Mouse (Mus musculus) forebrain, embryonic 10.5 days (tissue): ENCODE results near the gene Ccdc88a. TPM values are rescaled to one million over a fixed set of nuclear protein-coding genes. Genes with fewer than 3 reads are reported as not detected.

Source experiments
- DNase-seq: peaks from one replicate; pipeline ENCODE4 v3.0.0-alpha.2; 2017; ENCODE audit warnings: low spot score; ENCODE audit errors: extremely low spot score
- H3K27ac ChIP-seq: fragments of 300-500 bp; sonication (generic); 2 replicates; pipeline ENCODE4 v1.5.1; 2016; ENCODE audit warnings: mild to moderate bottlenecking
- H3K27me3 ChIP-seq: fragments of 300-500 bp; sonication (generic); 2 replicates; pipeline ENCODE4 v1.6.1; 2016; ENCODE audit warnings: mild to moderate bottlenecking; ENCODE audit not compliant: poor library complexity, severe bottlenecking
- H3K36me3 ChIP-seq: fragments of 300-500 bp; sonication (generic); replicated peaks from 2 replicates; pipeline ENCODE4 v1.6.1; 2016; ENCODE audit warnings: mild to moderate bottlenecking, moderate library complexity
- H3K4me1 ChIP-seq: fragments of 300-500 bp; sonication (generic); 2 replicates; pipeline ENCODE4 v1.6.1; 2016
- H3K4me3 ChIP-seq: fragments of 300-500 bp; sonication (generic); 2 replicates; pipeline ENCODE4 v1.5.1; 2016; ENCODE audit warnings: mild to moderate bottlenecking, moderate library complexity
- H3K9me3 ChIP-seq: fragments of 300-500 bp; sonication (generic); 2 replicates; pipeline ENCODE4 v1.6.1; 2016; ENCODE audit warnings: mild to moderate bottlenecking, moderate library complexity
- WGBS: fragments of 180-500 bp; shearing (Covaris S2); methylation state at CpG from one replicate; pipeline ENCODE4 v1.1.7; 2016; 5-methylcytosine and 5-hydroxymethylcytosine counted together
- polyA plus RNA-seq: library from polyadenylated mRNA; unstranded; fragments of >200 nt; fragmentation: Nextera tagmentation; extraction: Ambion mirVana; gene quantifications from 2 replicates; pipeline ENCODE4 v1.2.1, GENCODE M21; 2016

The Ccdc88a gene
- polyA plus RNA-seq, 1 experiment from 2014 or later, result 36.5 TPM

DNA sequence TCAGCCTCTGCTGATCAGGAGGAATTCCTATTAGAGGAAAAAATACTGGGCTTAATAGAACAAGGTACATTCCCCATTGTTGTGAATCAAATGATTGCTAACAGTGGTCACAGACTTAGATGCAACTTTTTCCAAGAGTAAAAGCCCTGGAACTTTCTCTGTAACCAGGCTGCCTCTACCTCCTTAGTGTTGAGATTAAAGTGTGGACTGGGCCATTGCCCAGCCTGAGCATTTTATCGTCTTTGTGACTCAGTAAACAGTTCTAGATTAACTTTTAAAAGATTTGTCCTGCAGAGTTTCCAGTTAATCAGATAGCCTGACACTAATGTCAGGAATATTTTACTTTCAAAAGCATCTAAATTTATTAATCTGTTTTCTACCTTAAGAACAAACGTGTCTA lies 173.3 kb downstream of the Ccdc88a start:
- WGBS, result 24% methylated on average over 2 of the region's 2 CpGs
- H3K9me3 ChIP-seq, result no peaks in the 10 kb centered on the region
- H3K36me3 ChIP-seq, result peaks cover 50% of the 10 kb centered on the region
- peak overlapping the region; percentile 80 for H3K4me3 ChIP-seq
- peaks cover 16% of the 10 kb centered on the region for H3K4me1 ChIP-seq
- H3K27ac ChIP-seq, result peak overlapping the region; percentile 96
- H3K27me3 ChIP-seq, result no peaks in the 10 kb centered on the region
- DNase-seq, result no peak

DNA sequence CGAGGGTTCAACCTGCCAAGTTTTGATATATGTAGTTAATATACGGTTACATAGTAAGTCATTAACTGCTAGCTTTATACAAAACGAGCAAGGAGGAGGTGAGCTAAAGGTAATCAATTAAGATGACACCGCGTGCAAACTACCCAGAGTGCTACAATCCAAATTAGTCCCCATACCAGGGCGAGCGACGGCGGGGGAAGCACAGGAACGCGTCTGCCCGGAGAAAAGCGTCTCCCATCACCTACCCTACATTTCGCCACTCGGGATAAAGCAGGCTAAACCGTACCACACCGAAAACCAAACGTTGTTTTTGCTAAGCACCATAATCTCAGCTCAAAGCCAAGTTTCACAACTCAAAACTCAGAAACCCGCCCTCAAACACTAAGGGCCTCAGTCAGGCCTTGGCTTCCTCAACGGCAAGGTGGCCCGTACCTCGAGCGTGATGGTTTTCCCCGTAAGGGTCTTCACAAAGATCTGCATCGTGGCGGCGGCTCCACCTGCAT lies 173.8 kb downstream of the Ccdc88a start:
- under 1% methylated on average over 27 of the region's 27 CpGs for WGBS
- Histone ChIP-seq H3K4me3 (peak overlapping the region; percentile 80), H3K27me3 (no peaks in the 10 kb centered on the region), H3K27ac (peak overlapping the region; percentile 96), H3K9me3 (no peaks in the 10 kb centered on the region), H3K36me3 (peaks cover 45% of the 10 kb centered on the region), H3K4me1 (peaks cover 16% of the 10 kb centered on the region)
- DNase-seq, result no peak

- H3K36me3 ChIP-seq, result peaks cover 40% of the 10 kb centered on the region
- under 1% methylated on average over 46 of the region's 46 CpGs for WGBS
- H3K9me3 ChIP-seq, result no peaks in the 10 kb centered on the region
- peak; percentile 88 for DNase-seq
- H3K4me3 ChIP-seq, result peak within 1 kb of the TSS; percentile 80
- H3K27ac ChIP-seq, result peak within 1 kb of the TSS; percentile 96
- peaks cover 16% of the 10 kb centered on the region for H3K4me1 ChIP-seq
- no peaks in the 10 kb centered on the region for H3K27me3 ChIP-seq
Observed at GRCm38 (mm10) chr11:29547752-29548503, 174.5 kb downstream of the Ccdc88a start, which contains the start of the genes Clhc1 and Rps27a. TSS of gene Clhc1 (plus strand) at chr11:29547950. TSS of gene Rps27a (minus strand) at chr11:29548109.

DNA sequence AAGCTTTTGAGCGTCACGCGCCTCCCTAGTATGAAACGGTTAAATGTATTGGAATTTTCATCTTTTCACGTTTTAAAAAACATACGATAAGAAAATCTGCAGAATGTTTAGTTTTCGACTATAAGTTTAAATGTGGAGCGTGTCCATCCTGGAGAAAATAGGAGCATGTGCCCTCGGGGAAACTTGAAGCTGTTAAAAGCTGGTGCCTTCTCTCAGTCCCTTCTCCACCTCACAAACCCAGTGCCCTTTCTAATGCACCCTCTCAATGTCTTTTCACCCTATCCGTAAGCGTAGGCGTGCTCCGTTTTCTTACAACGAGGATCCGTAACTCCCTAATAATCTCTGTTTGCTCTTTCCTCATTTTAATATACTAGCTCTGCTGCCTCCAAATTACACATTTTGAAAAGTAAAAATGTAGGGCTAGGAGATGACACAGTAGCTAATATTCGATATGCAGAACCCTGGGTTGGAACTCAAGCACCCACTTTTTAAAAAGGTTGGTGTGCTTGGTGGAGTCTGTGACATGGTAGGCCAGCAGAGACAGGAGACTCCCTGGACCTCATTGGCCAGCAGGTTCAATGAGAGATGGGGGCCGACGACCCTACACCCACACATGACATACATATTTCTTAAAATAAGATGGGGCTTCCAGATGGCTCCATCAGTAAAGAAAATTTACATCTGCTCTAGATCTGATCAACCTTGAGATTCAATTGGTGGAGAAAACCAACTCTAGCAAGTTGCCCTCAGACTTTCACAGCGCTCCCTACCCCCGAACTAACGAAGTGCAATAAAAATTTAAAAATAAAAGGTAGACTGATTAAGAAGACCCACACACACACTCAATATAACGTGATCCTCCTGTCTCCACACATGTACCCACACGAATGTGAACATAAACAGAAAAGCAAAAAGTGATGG lies 175.3 kb downstream of the Ccdc88a start:
- Histone ChIP-seq H3K4me1 (peaks cover 16% of the 10 kb centered on the region), H3K27ac (peak overlapping the region; percentile 96), H3K27me3 (no peaks in the 10 kb centered on the region), H3K36me3 (peaks cover 31% of the 10 kb centered on the region), H3K9me3 (no peaks in the 10 kb centered on the region), H3K4me3 (peak overlapping the region; percentile 80)
- no peak for DNase-seq
- 29% methylated on average over 23 of the region's 23 CpGs for WGBS

DNA sequence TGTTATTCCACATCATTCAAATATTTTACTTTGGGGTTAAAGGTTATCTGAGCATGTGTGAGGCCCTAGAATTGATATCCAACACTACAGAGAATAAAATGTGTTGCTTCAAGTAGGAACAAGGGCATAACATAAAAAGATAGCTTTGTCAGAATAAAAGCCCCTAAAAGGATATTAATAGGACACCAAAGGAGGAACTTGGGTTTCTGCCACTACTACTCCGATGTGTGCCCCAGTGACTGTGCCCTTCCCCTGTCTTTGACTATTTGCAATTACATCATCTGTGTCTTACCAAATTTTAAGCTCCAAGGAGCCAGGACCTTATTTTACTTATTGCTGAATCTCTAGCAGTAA lies 175.9 kb downstream of the Ccdc88a start:
- Histone ChIP-seq H3K27me3 (no peaks in the 10 kb centered on the region), H3K4me1 (peaks cover 16% of the 10 kb centered on the region), H3K9me3 (no peaks in the 10 kb centered on the region), H3K36me3 (peaks cover 25% of the 10 kb centered on the region), H3K27ac (no peak overlapping the region), H3K4me3 (no peak overlapping the region)
- 100% methylated on average over 1 of the region's 1 CpGs for WGBS
- no peak for DNase-seq

Other genes with a start within 250 kb of the Ccdc88a start
- 42.9 and 49.6 TPM in 2 replicates for gene Pnpt1, start 242.9 kb upstream of the Ccdc88a start, polyA plus RNA-seq
- 98.6 and 102 TPM in 2 replicates for gene Ppp4r3b, start 200.8 kb upstream of the Ccdc88a start, polyA plus RNA-seq
- 56.3 and 61.1 TPM in 2 replicates for gene Cfap36, start 126.2 kb upstream of the Ccdc88a start, polyA plus RNA-seq
- 19.3 and 19.4 TPM in 2 replicates for gene Prorsd1, start 141.4 kb downstream of the Ccdc88a start, polyA plus RNA-seq
- 51.3 and 53.6 TPM in 2 replicates for gene Mtif2, start 152.8 kb downstream of the Ccdc88a start, polyA plus RNA-seq
- gene Clhc1, start 174.3 kb downstream of the Ccdc88a start, polyA plus RNA-seq, result 0.21 and 0.37 TPM in 2 replicates
- 1,077 and 1,102 TPM in 2 replicates for gene Rps27a, start 174.5 kb downstream of the Ccdc88a start, polyA plus RNA-seq